ENCODE assay signal across 10 mouse cellular contexts in genomic region chr3:88191146-88191545, GRCm38 (mm10). TPM values are rescaled to one million over a fixed set of nuclear protein-coding genes. Genes with fewer than 3 reads are reported as not detected.
DNase-seq lines count a peak whose midpoint lies in the region; ATAC-seq and TF ChIP-seq lines count a peak whose summit lies in the region.
"Had no signal": no experiment of that assay in that cellular context is flagged by ENCODE, and none has a peak within 500 bp of the region (broad histone marks: within the 10 kb centered on the region; RNA-seq: fewer than 3 reads in every experiment).

No protein-coding gene starts in this region.

- peak; percentile 42 for TF ChIP-seq CTCF in liver, postnatal 0 days (IDR thresholded peaks at IDR 0.05; ENCODE audit: low read depth)

- 7% methylated on average over 3 of the region's 3 CpGs for WGBS in liver, postnatal 0 days (ENCODE audit: insufficient replicate concordance)

- H3K4me1 ChIP-seq in liver, postnatal 0 days (ENCODE audit: insufficient read depth): no peaks in the 10 kb centered on the region

- no peak overlapping the region for H3K4me3 ChIP-seq in liver, postnatal 0 days (ENCODE audit: low read depth, low read length)

- H3K9ac ChIP-seq in liver, postnatal 0 days (replicated peaks): no peak overlapping the region

- no peak for ATAC-seq in liver, postnatal 0 days
- ATAC-seq in monocyte, adult 5-6 weeks (replicated peaks; ENCODE audit: insufficient number of reproducible peaks, low FRiP score, low TSS enrichment, poor library complexity, severe bottlenecking): peak; percentile 63

- H3K27ac ChIP-seq in liver, postnatal 0 days (ENCODE audit: low read depth): no peak overlapping the region

- no peaks in the 10 kb centered on the region for H3K36me3 ChIP-seq in liver, postnatal 0 days (replicated peaks; ENCODE audit: insufficient read depth, low read length)

- TF ChIP-seq EP300 in liver, postnatal 0 days (IDR thresholded peaks at IDR 0.05; ENCODE audit: low read depth): no peak

- H3K27me3 ChIP-seq in liver, postnatal 0 days (ENCODE audit: insufficient read depth, low read length): peaks cover 20% of the 10 kb centered on the region

- no peak overlapping the region for H3K4me2 ChIP-seq in liver, postnatal 0 days (ENCODE audit: low read depth, low read length)

- H3K9me3 ChIP-seq in liver, postnatal 0 days (ENCODE audit: low read length): no peaks in the 10 kb centered on the region

- peak; percentile 33 to 54 for DNase-seq in cerebellum, postnatal 14 days
- no peak for DNase-seq in cerebellum, postnatal 4 days (ENCODE audit: low spot score in 2 of 2)
- no peak for DNase-seq in liver, postnatal 0 days
- no peak for DNase-seq in liver
- DNase-seq in adipocyte (ENCODE audit: low spot score): peak; percentile 56
- DNase-seq in kidney, adult 8-10 months: no peak
- DNase-seq in adrenal gland, postnatal 36 days: no peak
- DNase-seq: adrenal gland, postnatal 10 days; heart, postnatal 10 days had no signal

RNA-seq across cellular contexts. Expression of gene Mef2d, which starts 49.0 kb away (rescaled TPM):
- polyA plus RNA-seq in liver, postnatal 0 days (2015; fragmentation: Nextera tagmentation; extraction: Ambion mirVana): 5.7 and 6.4 TPM in 2 replicates
- 94.8 to 111 TPM (median 99.0 TPM) in 3 replicates for total RNA-seq in monocyte, adult 5-6 weeks (2017)
- total RNA-seq in adrenal gland, postnatal 36 days (2021): 10 to 100 TPM; 85.1 to 99.4 TPM

Comparison
In these comparisons a context has a peak if more than half of its experiments do, and no peak if none do; other contexts are left out.
1. DNase-seq: peak in cerebellum, postnatal 14 days (2 of 2) and adipocyte (single experiment); none in cerebellum, postnatal 4 days (0 of 2), liver, postnatal 0 days (single experiment), liver (single experiment), kidney, adult 8-10 months (0 of 2) and adrenal gland, postnatal 36 days (0 of 2).